Comparison of ENCODE assay signal across 16 mouse cellular contexts in genomic region chr16:22657874-22658789, GRCm38 (mm10). TPM values are rescaled to one million over a fixed set of nuclear protein-coding genes. Genes with fewer than 3 reads are reported as not detected.
DNase-seq lines count a peak whose midpoint lies in the region; ATAC-seq and TF ChIP-seq lines count a peak whose summit lies in the region.
"Had no signal": no experiment of that assay in that cellular context is flagged by ENCODE, and none has a peak within 500 bp of the region (broad histone marks: within the 10 kb centered on the region; RNA-seq: fewer than 3 reads in every experiment).

No protein-coding gene starts in this region.

- 54% methylated on average over 16 of the region's 16 CpGs for WGBS in heart, postnatal 0 days
- WGBS in heart, embryonic 11.5 days (ENCODE audit: insufficient replicate concordance), result 55% methylated on average over 16 of the region's 16 CpGs

- peaks cover 29% of the 10 kb centered on the region for H3K27me3 ChIP-seq in heart, postnatal 0 days (ENCODE audit: control insufficient read depth, insufficient read depth, low read length)
- peaks cover 30% of the 10 kb centered on the region for H3K27me3 ChIP-seq in heart, embryonic 11.5 days (ENCODE audit: control insufficient read depth, insufficient read depth, low read length)

- no peak overlapping the region for H3K4me3 ChIP-seq in heart, postnatal 0 days (ENCODE audit: low read depth, low read length)
- no peak overlapping the region for H3K4me3 ChIP-seq in heart, embryonic 11.5 days (ENCODE audit: low read depth, low read length)

- no peak for DNase-seq in heart, postnatal 0 days (ENCODE audit: low spot score)
- peak; percentile 16 to 25 for DNase-seq in spleen, postnatal 36 days (ENCODE audit: low spot score in 2 of 2)
- DNase-seq in spleen, postnatal 14 days (ENCODE audit: low spot score in 2 of 2), result no peak
- DNase-seq in induced T-regulatory cell, adult 2 months (ENCODE audit: low read depth), result peak; percentile 21
- DNase-seq in frontal cortex, postnatal 36 days (ENCODE audit: low spot score in 2 of 2), result no peak
- no peak for DNase-seq in layer of hippocampus, adult 9-10 months (ENCODE audit: low spot score)
- DNase-seq: adrenal gland, postnatal 36 days; gastrocnemius, postnatal 36 days; kidney, adult 2 months; kidney, postnatal 25 days had no signal

- H3K9me3 ChIP-seq in heart, postnatal 0 days (replicated peaks; ENCODE audit: control insufficient read depth, low read length), result no peaks in the 10 kb centered on the region
- H3K9me3 ChIP-seq in heart, embryonic 11.5 days (replicated peaks; ENCODE audit: control insufficient read depth, low read length), result no peaks in the 10 kb centered on the region
- H3K9me3 ChIP-seq: embryonic facial prominence, embryonic 12.5 days; heart, embryonic 15.5 days; hindbrain, embryonic 13.5 days; megakaryocyte, embryonic 14.5 days had no signal

- ATAC-seq in heart, postnatal 0 days (ENCODE audit: insufficient read depth, low read depth), result no peak
- no peak for ATAC-seq in heart, embryonic 11.5 days (replicated peaks; ENCODE audit: insufficient number of reproducible peaks, low FRiP score, low TSS enrichment)
- ATAC-seq: activated CD4-positive, CD25-positive, alpha-beta regulatory T cell, adult 4 months had no signal

- H3K4me1 ChIP-seq in heart, postnatal 0 days (ENCODE audit: control insufficient read depth, insufficient read depth), result peaks cover 4% of the 10 kb centered on the region; the same call in 1 of the 2 replicates
- H3K4me1 ChIP-seq in heart, embryonic 11.5 days (ENCODE audit: control insufficient read depth, insufficient read depth, low read length), result peaks cover 8% of the 10 kb centered on the region; the same call in 1 of the 2 replicates

- no peaks in the 10 kb centered on the region for H3K36me3 ChIP-seq in heart, postnatal 0 days (replicated peaks; ENCODE audit: control insufficient read depth, insufficient read depth, low read length)
- no peaks in the 10 kb centered on the region for H3K36me3 ChIP-seq in heart, embryonic 11.5 days (ENCODE audit: control insufficient read depth, insufficient read depth, low read length)
- H3K36me3 ChIP-seq: embryonic facial prominence, embryonic 12.5 days; heart, embryonic 15.5 days; hindbrain, embryonic 13.5 days had no signal

- no peak for TF ChIP-seq EP300 in heart, postnatal 0 days (IDR thresholded peaks at IDR 0.05; ENCODE audit: low read depth)

- no peak for TF ChIP-seq CTCF in heart, postnatal 0 days (IDR thresholded peaks at IDR 0.05; ENCODE audit: low read depth)

- H3K27ac ChIP-seq in heart, postnatal 0 days (ENCODE audit: low read depth), result no peak overlapping the region
- no peak overlapping the region for H3K27ac ChIP-seq in heart, embryonic 11.5 days (ENCODE audit: low read depth, low read length)
- H3K27ac ChIP-seq: embryonic facial prominence, embryonic 12.5 days; heart, embryonic 15.5 days; hindbrain, embryonic 13.5 days had no signal

- peak overlapping the region; percentile 16; the same call in 1 of the 2 replicates for H3K4me2 ChIP-seq in heart, postnatal 0 days (ENCODE audit: low read depth, low read length)
- H3K4me2 ChIP-seq in heart, embryonic 11.5 days, result no peak overlapping the region

- H3K9ac ChIP-seq in heart, postnatal 0 days (replicated peaks; ENCODE audit: low read depth, low read length), result no peak overlapping the region
- no peak overlapping the region for H3K9ac ChIP-seq in heart, embryonic 11.5 days (ENCODE audit: low read depth, low read length)

RNA-seq across cellular contexts. Expression of gene Dgkg, which starts 1.1 kb away (rescaled TPM):
- total RNA-seq in heart, postnatal 0 days (2014; rRNA removed; ENCODE audit: low replicate concordance), result 0.08 TPM in 1 of 2 replicates, not detected in the other
- 0.37 and 0.44 TPM in 2 replicates for polyA plus RNA-seq in heart, postnatal 0 days (2015; fragmentation: Nextera tagmentation; extraction: Ambion mirVana)
- 0.38 and 0.44 TPM in 2 replicates for polyA plus RNA-seq in heart, embryonic 11.5 days (2014; fragmentation: Nextera tagmentation; extraction: Ambion mirVana)

Comparison
In these comparisons a context has a peak if more than half of its experiments do, and no peak if none do; other contexts are left out.
1. DNase-seq: peak in spleen, postnatal 36 days (2 of 2) and induced T-regulatory cell, adult 2 months (single experiment); none in heart, postnatal 0 days (single experiment), spleen, postnatal 14 days (0 of 2), frontal cortex, postnatal 36 days (0 of 2) and layer of hippocampus, adult 9-10 months (single experiment).